Mouse (Mus musculus) brain, adult 10 weeks (tissue): Measurements from ENCODE around the gene Ankrd52. TPM values are rescaled to one million over a fixed set of nuclear protein-coding genes. Genes with fewer than 3 reads are reported as not detected.

Experiments used
- polyA plus RNA-seq: library from polyadenylated mRNA; stranded (reverse); fragments of 350-450 nt; fragmentation: Illumina TruSeq; extraction: RNeasy Lipid Tissue Mini Kit (QIAGEN cat#74804); gene quantifications from one replicate; pipeline ENCODE4 v1.2.3, GENCODE M21; 2015; ENCODE audit warnings: low read depth, low replicate concordance

Gene Ankrd52
- 25.4 TPM for polyA plus RNA-seq

GRCm38 (mm10) chr10:128376455-128377211, at the start of gene Ankrd52:
Gene Ankrd52 (plus strand): TSS chr10:128377115.

GRCm38 (mm10) chr10:128337306-128338181, 39.4 kb upstream of the Ankrd52 start, which contains the start of gene Cs:
Gene Cs (plus strand): TSS chr10:128337734.

GRCm38 (mm10) chr10:128368402-128369217, 8.3 kb upstream of the Ankrd52 start, which contains the start of gene Coq10a:
Gene Coq10a (minus strand): TSS chr10:128368997.

GRCm38 (mm10) chr10:128401056-128401455, 24.1 kb downstream of the Ankrd52 start, which contains the start of gene Slc39a5:
Gene Slc39a5 (minus strand): TSS chr10:128401229.

GRCm38 (mm10) chr10:128411211-128412054, 34.5 kb downstream of the Ankrd52 start, which contains the start of the genes Nabp2 and Rnf41:
Gene Nabp2 (minus strand): TSS chr10:128411492.
Gene Rnf41 (plus strand): TSS chr10:128411657.

Other genes starting within 250 kb of the Ankrd52 start
- 11.2 TPM for gene Rbms2, start 196.8 kb upstream of the Ankrd52 start, polyA plus RNA-seq
- 39.5 TPM for gene Gls2, start 182.7 kb upstream of the Ankrd52 start, polyA plus RNA-seq
- 11.4 TPM for gene Spryd4, start 165.3 kb upstream of the Ankrd52 start, polyA plus RNA-seq
- gene Mip, start 151.3 kb upstream of the Ankrd52 start, polyA plus RNA-seq: not detected
- gene Timeless, start 145.1 kb upstream of the Ankrd52 start, polyA plus RNA-seq: 4.7 TPM
- not detected for gene Apon, start 123.0 kb upstream of the Ankrd52 start, polyA plus RNA-seq
- not detected for gene Apof, start 108.4 kb upstream of the Ankrd52 start, polyA plus RNA-seq
- gene Stat2, start 106.6 kb upstream of the Ankrd52 start, polyA plus RNA-seq: 22.9 TPM
- 0.46 TPM for gene Il23a, start 78.4 kb upstream of the Ankrd52 start, polyA plus RNA-seq
- gene Pan2, start 73.8 kb upstream of the Ankrd52 start, polyA plus RNA-seq: 13.7 TPM
- 94.6 TPM for gene Cnpy2, start 54.7 kb upstream of the Ankrd52 start, polyA plus RNA-seq
- 216 TPM for gene Cs, start 39.4 kb upstream of the Ankrd52 start, polyA plus RNA-seq
- gene Coq10a, start 8.1 kb upstream of the Ankrd52 start, polyA plus RNA-seq: 67.8 TPM
- gene Slc39a5, start 24.1 kb downstream of the Ankrd52 start, polyA plus RNA-seq: 0.57 TPM
- 120 TPM for gene Nabp2, start 34.4 kb downstream of the Ankrd52 start, polyA plus RNA-seq
- gene Rnf41, start 34.5 kb downstream of the Ankrd52 start, polyA plus RNA-seq: 73.7 TPM
- gene Smarcc2, start 82.1 kb downstream of the Ankrd52 start, polyA plus RNA-seq: 140 TPM
- gene Myl6, start 117.0 kb downstream of the Ankrd52 start, polyA plus RNA-seq: 1,213 TPM
- gene Myl6b, start 121.6 kb downstream of the Ankrd52 start, polyA plus RNA-seq: 33.8 TPM
- gene Esyt1, start 148.8 kb downstream of the Ankrd52 start, polyA plus RNA-seq: 8.8 TPM
- 13.1 TPM for gene Zc3h10, start 170.7 kb downstream of the Ankrd52 start, polyA plus RNA-seq
- gene Rpl41, start 172.2 kb downstream of the Ankrd52 start, polyA plus RNA-seq: 1,818 TPM
- gene Pa2g4, start 188.9 kb downstream of the Ankrd52 start, polyA plus RNA-seq: 67.6 TPM
- 6.3 TPM for gene Erbb3, start 212.5 kb downstream of the Ankrd52 start, polyA plus RNA-seq
- gene Rps26, start 249.6 kb downstream of the Ankrd52 start, polyA plus RNA-seq: 372 TPM